Mouse (Mus musculus) lung, postnatal 4 days (tissue): ENCODE measurements around the gene Usf3.

ENCODE experiments used
- DNase-seq, 2 experiments: peaks; one replicate each; pipeline ENCODE4 v3.0.0; 2021

Usf3 gene

GRCm38 (mm10) chr16:44173966-44174530, 1.0 kb downstream of the Usf3 start:
- no peak for DNase-seq

GRCm38 (mm10) chr16:44175001-44175400, 2.0 kb downstream of the Usf3 start:
- DNase-seq, result no peak

DNA sequence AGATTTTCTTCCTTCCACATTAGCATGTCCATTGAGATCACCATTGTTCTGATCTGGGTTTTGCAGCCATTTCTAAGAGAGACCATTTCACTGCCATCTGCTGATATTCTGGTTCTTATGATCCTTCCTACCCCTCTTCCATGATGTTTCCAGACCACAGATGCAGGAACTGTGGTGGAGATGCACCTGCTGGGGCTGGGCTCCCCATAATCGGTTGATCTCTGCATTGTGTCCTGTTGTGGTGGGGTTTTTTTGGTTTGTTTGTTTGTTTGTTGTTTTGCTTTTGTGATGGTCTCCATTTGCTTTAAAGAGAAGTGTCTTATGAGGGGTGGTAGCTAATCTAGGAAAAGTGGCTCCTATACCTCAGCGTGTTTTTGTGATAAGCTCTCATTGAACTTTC, 3.5 kb downstream of the Usf3 start:
- DNase-seq, result no peak

GRCm38 (mm10) chr16:44178555-44178954, 5.5 kb downstream of the Usf3 start:
- DNase-seq, result peak; percentile 48 to 66

- DNase-seq, result no peak
Observed at GRCm38 (mm10) chr16:44182597-44182996, 9.6 kb downstream of the Usf3 start.

- no peak for DNase-seq
Observed at GRCm38 (mm10) chr16:44184769-44185168, 11.7 kb downstream of the Usf3 start.

GRCm38 (mm10) chr16:44187172-44187571, 14.1 kb downstream of the Usf3 start:
- DNase-seq, result no peak

- DNase-seq, result no peak
Observed at GRCm38 (mm10) chr16:44188766-44189165, 15.7 kb downstream of the Usf3 start.

- DNase-seq, result no peak
Observed at GRCm38 (mm10) chr16:44190032-44190431, 17.0 kb downstream of the Usf3 start.

GRCm38 (mm10) chr16:44190968-44191367, 17.9 kb downstream of the Usf3 start:
- no peak for DNase-seq

DNA sequence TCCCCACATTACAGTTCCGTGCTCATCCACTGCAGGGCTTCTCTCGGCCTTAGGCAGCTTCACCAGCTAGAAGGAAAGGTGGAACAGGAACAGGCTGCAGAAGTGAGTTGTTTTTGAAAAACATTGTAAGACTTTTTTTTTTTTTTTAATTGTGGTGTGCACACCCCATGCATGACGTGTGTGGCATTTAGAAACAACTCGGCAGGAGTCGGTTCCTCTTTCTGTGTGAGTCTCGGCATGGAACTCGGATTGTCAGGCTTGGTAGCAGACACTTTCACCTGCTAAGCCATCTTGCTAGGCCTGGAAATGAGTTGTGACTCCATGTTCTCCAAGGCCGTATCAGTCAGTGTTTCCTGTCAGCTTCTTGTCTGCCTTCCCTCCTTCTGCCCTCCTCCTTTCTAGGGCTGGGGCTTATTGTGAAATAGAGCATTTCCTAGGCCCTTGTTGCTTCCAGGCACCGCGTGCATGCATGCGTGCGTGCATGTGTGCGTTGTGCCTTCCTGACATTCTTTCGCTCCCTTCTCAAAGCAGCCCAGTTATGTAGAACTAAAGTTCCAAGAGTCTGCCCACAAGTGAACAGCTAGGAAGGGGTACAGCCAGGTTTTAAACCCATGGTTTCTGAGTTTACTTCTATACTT, 26.1 kb downstream of the Usf3 start:
- DNase-seq, result peak in 1 of 2 experiments; percentile 38

- no peak for DNase-seq
Observed at GRCm38 (mm10) chr16:44200146-44200545, 27.1 kb downstream of the Usf3 start.

GRCm38 (mm10) chr16:44204331-44204730, 31.3 kb downstream of the Usf3 start:
- peak in 1 of 2 experiments; percentile 33 for DNase-seq

DNA sequence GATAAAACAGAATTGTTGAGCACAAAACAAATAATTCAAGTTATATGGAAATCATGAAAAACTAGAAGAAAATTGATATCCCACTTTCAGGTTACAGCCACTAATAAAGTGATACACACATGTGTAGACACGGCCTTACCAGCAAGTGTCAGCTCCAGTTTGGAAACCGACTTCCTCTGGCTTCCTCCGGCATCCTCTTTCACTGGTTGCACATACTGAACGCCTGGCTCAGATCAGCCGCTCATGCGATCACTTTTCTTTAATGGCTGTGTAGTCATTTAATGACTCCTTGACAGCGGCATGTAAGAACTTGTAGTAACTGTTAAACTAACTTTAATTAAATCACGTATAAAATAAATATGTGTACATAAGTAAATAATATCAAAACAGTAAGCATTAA, 32.9 kb downstream of the Usf3 start:
- no peak for DNase-seq

DNA sequence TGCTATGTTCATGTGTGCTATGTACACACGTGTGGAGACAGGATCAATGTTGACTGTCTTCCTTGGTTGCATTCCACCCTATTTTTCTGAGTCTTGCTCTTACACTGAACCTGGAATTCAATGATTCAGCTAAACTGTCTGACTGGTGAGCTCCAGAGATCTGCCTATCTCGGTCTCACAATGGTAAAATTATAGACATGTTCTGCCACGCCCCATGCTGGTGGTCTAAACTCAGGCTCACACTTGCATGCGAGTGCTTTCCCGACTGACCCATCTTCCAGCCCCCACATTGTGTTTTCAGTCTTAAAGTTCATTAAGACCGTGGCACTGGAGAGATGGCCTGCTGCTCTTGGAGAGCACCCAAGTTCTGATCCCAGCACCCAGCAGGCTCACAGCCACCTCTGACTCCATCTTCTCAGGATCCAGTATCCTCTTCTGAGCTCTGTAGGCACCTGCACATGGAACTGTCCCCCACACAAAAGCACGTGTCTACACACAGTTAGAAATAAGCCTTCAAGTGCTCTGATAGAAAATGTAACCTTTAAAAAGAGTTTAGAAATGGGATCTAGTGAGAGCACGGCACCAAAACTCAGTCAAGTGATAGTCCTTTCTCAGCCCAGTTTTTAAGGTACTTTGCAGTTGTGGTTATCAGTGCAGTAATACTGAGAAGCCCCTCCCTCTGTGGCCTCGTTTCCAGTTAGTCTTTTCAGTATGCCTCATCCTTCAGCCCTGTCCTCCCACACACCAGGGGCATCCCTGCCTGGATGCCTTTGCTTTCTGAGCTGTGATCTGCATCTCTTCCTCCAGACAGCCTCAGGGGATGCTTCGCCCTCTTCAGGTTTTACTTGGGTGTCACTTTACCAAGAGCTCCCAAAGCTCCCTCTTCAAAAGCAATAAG, 37.4 kb downstream of the Usf3 start:
- DNase-seq, result no peak

- DNase-seq, result no peak
Observed at GRCm38 (mm10) chr16:44211054-44211414, 38.0 kb downstream of the Usf3 start.

DNA sequence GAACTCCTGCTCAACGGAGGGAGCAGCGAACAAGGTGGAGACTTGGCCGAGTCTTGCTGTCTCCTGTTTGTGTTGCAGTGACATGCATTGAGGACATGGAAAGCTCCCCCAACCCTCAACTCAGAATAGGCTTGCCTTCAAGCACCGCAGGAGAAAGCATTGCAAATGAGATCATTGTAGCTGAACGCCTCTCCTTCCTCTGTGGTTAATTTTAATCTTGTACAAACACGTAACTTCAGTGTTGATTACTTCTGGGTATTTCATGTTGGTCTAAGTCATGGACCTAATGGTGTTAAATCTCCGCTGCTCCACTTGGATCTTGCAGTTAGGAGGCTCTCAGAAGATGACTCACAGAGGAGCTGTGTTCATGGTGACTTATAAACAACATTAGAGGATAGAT, 39.7 kb downstream of the Usf3 start:
- no peak for DNase-seq

- DNase-seq, result no peak
Observed at GRCm38 (mm10) chr16:44215513-44215912, 42.5 kb downstream of the Usf3 start.

GRCm38 (mm10) chr16:44216417-44216816, 43.4 kb downstream of the Usf3 start:
- DNase-seq, result no peak

DNA sequence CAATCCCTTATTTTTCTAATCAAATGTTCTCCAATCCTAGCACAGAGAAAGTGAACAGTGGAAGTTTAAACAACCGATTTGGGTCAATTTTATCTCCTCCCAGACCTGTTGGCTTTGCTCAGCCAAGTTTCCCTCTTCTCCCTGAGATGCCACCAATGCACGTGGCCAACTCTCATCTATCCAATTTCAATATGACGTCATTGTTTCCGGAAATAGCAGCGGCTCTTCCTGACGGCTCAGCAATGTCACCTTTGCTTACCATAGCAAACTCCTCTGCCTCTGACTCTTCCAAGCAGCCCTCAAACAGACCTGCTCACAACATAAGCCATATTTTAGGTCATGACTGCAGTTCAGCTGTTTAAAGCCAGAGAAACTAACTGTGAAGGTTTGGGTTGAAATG, 48.4 kb downstream of the Usf3 start:
- DNase-seq, result no peak

GRCm38 (mm10) chr16:44226706-44227291, 53.8 kb downstream of the Usf3 start:
- no peak for DNase-seq

DNA sequence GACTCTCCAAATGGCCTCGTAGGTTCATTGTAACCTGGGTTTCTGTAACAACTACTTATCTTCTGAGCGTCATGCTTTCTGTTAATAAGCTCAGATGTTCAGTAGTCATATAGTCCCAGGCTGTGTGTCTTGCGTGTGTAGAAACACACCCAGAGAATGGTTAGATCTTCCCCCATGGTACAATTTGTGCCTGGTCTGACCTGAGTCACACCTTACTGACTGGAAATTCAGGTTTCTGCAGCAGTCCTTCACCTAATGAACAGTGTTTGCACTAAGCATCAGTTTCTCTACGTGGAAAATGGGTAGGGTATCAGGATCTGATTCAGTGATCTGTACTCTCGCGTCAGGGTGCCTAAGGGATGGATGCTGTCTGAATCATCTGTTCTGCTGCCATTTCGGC, 60.0 kb downstream of the Usf3 start:
- no peak for DNase-seq

- DNase-seq, result no peak
Observed at GRCm38 (mm10) chr16:44237836-44238235, 64.8 kb downstream of the Usf3 start.

DNA sequence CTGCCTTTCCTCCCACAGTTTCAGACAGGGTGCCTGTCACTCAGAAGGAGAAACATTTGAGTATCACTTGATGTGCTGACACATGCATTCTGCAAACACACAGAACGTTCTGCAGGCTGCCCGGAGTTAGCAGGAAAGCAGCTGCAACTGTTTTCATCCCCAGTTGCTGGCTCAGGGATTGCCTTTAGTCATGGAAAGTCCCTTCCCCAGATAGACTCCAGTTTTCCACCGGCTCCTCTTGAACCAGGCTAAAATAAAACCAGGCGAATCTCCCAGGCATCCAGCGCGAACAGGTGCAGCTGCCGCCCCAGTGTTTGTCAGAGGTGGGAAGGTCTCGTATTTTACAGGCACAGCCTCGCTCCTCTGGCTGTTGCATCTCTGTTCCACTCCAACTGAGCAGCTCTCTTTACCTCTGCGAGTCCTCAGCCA, 65.8 kb downstream of the Usf3 start:
- DNase-seq, result no peak
